Mouse (Mus musculus) effector memory CD4-positive, alpha-beta T cell, adult 7 months (primary cell): ENCODE results near the gene Hsh2d. TPM values are rescaled to one million over a fixed set of nuclear protein-coding genes. Genes with fewer than 3 reads are reported as not detected.

Experiments
- polyA plus RNA-seq: library from polyadenylated mRNA; unstranded; fragments of 100-300 nt; shearing (Covaris generic); gene quantifications from one replicate; pipeline ENCODE4 v1.2.1, GENCODE M21; 2017

The Hsh2d gene
- polyA plus RNA-seq, result 9.4 TPM

GRCm38 (mm10) chr8:72189417-72190214 is at the start of gene Hsh2d:
Hsh2d (plus strand) TSS chr8:72189638.

DNA sequence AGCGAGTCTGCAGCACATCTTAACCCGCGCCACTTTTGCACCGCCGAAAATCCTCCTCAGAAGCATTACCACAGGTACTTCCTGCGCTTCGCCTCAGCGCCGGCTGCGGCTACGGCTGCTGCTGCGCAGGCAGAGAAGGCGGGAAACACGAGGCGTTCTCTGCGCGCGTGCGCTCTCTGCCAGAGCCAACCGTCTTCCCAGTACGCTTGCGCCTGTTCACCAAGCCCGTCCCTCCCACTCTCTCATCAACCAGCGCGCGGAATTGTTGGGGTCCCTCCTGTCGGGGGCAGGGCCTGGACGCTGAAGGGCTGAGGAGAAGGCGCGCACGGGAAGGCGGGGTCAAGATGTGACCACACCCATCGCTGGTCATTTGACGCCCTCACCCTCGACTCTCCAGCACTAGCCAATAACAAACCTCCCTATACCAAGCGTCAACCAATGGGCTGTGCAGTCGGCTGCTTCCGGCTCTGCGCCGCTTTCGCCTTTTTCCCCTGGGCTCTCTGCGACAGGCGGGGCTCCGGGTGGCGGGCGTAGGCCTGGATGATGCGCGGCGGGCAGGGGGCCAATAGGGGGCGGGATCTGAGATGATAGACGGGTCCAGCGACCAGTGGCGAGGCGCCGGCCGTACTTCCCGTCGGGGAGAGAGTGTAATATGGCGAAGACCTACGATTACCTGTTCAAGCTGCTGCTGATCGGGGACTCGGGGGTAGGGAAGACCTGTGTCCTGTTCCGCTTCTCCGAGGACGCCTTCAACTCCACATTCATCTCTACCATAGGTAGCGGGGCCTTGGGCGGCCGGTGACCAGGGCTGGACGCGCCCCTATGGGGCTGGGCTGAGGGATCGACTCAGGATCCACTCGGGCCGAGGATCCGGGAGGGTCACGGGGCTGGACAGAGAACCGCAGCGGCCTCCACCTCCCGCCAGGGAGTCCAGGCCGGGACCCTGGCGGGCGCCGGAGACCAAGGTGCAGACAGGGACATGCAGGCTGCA is 28.4 kb upstream of the Hsh2d start, which contains the start of gene Rab8a:
Rab8a (plus strand) TSS at position 494 of the 991 bp plus-strand sequence.

GRCm38 (mm10) chr8:72212751-72213150 is 23.3 kb downstream of the Hsh2d start, which contains the start of gene Cib3:
Cib3 (minus strand) TSS chr8:72212837.

GRCm38 (mm10) chr8:72213536-72213935 is 24.1 kb downstream of the Hsh2d start, which contains the start of gene Gm11034:
Gm11034 (minus strand) TSS chr8:72213636.

DNA sequence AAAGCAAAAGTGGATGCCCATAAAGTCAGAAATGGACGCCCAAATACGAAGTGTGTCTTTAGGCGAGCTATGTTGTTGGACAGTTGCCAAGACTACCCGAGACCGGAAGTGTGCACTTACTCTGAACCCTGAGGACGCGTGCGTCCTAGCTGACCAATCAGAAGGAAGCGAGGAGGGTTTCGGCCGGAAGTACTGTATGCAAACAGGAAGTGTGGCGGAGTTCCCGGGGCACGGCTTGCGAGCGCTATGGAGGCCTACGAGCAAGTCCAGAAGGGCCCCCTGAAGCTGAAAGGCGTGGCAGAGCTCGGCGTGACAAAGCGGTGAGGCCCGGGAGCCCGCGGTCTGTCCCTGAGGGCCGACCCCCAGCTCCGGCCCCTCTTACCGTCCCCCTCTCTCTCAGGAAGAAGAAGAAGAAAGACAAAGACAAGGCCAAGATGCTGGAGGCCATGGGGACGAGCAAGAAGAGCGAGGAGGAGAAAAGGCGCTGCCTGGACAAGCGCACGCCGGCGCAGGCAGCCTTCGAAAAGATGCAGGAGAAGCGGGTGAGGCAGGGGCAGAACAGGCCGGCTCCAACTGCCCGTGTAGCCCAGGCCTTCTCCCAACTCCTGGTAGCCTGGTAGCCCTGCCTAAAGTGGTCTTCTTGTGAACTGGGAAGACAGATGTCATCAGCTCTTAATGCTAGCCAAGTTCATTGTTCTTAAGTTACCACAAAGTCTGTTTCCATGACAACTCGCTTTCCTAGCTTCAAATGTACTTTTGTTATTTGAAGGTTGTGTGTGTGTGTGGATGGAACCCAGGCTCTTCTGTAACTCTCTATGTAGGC is 30.3 kb downstream of the Hsh2d start, which contains the start of gene Fam32a:
Fam32a (plus strand) TSS at position 190 of the 823 bp plus-strand sequence.

GRCm38 (mm10) chr8:72239499-72240402 is 50.3 kb downstream of the Hsh2d start, which contains the start of gene Ap1m1:
Ap1m1 (plus strand) TSS chr8:72240018.

Other genes starting within 250 kb of the Hsh2d start
- 5.4 TPM for gene Zfp961, start 238.6 kb upstream of the Hsh2d start, polyA plus RNA-seq
- not detected for gene Cyp4f18, start 180.0 kb upstream of the Hsh2d start, polyA plus RNA-seq
- gene Olfr372, start 148.4 kb upstream of the Hsh2d start, polyA plus RNA-seq, result 0.30 TPM
- 0.77 TPM for gene Olfr373, start 106.5 kb upstream of the Hsh2d start, polyA plus RNA-seq
- not detected for gene Olfr374, start 82.6 kb upstream of the Hsh2d start, polyA plus RNA-seq
- 615 TPM for gene Tpm4, start 54.7 kb upstream of the Hsh2d start, polyA plus RNA-seq
- gene Rab8a, start 28.4 kb upstream of the Hsh2d start, polyA plus RNA-seq, result 294 TPM
- gene Cib3, start 23.2 kb downstream of the Hsh2d start, polyA plus RNA-seq, result 0.48 TPM
- gene Gm11034, start 24.0 kb downstream of the Hsh2d start, polyA plus RNA-seq, result not detected
- gene Fam32a, start 30.1 kb downstream of the Hsh2d start, polyA plus RNA-seq, result 88.0 TPM
- 159 TPM for gene Ap1m1, start 50.4 kb downstream of the Hsh2d start, polyA plus RNA-seq
- gene Gm10282, start 115.6 kb downstream of the Hsh2d start, polyA plus RNA-seq, result 3.0 TPM
- gene Klf2, start 129.4 kb downstream of the Hsh2d start, polyA plus RNA-seq, result 922 TPM
- 37.0 TPM for gene Eps15l1, start 231.8 kb downstream of the Hsh2d start, polyA plus RNA-seq